Mouse (Mus musculus): ENCODE results near the gene Tmem35b. TPM values are rescaled to one million over a fixed set of nuclear protein-coding genes. Genes with fewer than 3 reads are reported as not detected.

Tmem35b gene
- polyA plus RNA-seq, 1 experiment from 2014 or later, result 17.4 TPM

- peaks cover 55% of the 10 kb centered on the region for H3K4me1 ChIP-seq (replicated peaks)
- peak within 1 kb of the TSS; percentile 94 for H3K9ac ChIP-seq
- peak within 1 kb of the TSS; percentile 83 for H3K4me3 ChIP-seq
- peak within 1 kb of the TSS; percentile 88 for H3K4me2 ChIP-seq
- no peaks in the 10 kb centered on the region for H3K36me3 ChIP-seq
- no peaks in the 10 kb centered on the region for H3K9me3 ChIP-seq
- WGBS, result under 1% methylated on average over 23 of the region's 67 CpGs
- peak; percentile 66 for ATAC-seq (ENCODE audit: low FRiP score, low read depth)
- H3K27me3 ChIP-seq, result no peaks in the 10 kb centered on the region
- peak within 1 kb of the TSS; percentile 86 for H3K27ac ChIP-seq (replicated peaks)
These were observed 45.4 kb downstream of the Tmem35b start, which contains the start of gene Dlgap3 for GRCm38 (mm10) chr4:127168914-127169345. Gene Dlgap3 (plus strand): TSS chr4:127169204.

- H3K27me3 ChIP-seq, result no peaks in the 10 kb centered on the region
- H3K4me2 ChIP-seq, result peak overlapping the region; percentile 88
- WGBS, result 3% methylated on average over 34 of the region's 51 CpGs
- H3K36me3 ChIP-seq, result no peaks in the 10 kb centered on the region
- H3K4me3 ChIP-seq, result peak overlapping the region; percentile 83
- H3K27ac ChIP-seq (replicated peaks), result peak overlapping the region; percentile 86
- peak overlapping the region; percentile 94 for H3K9ac ChIP-seq
- H3K9me3 ChIP-seq, result no peaks in the 10 kb centered on the region
- peak; percentile 31 for ATAC-seq (ENCODE audit: low FRiP score, low read depth)
- peaks cover 60% of the 10 kb centered on the region for H3K4me1 ChIP-seq (replicated peaks)
These were observed 46.1 kb downstream of the Tmem35b start for GRCm38 (mm10) chr4:127169346-127170221.

GRCm38 (mm10) chr4:127170866-127171265 lies 47.4 kb downstream of the Tmem35b start:
- peak overlapping the region; percentile 88 for H3K4me2 ChIP-seq
- H3K36me3 ChIP-seq, result no peaks in the 10 kb centered on the region
- H3K4me3 ChIP-seq, result 0 out of 2 replicates have a peak overlapping the region, but pooled peaks have one; percentile 2
- no peak overlapping the region for H3K27ac ChIP-seq (replicated peaks)
- H3K9me3 ChIP-seq, result no peaks in the 10 kb centered on the region
- H3K4me1 ChIP-seq (replicated peaks), result peaks cover 61% of the 10 kb centered on the region
- no peaks in the 10 kb centered on the region for H3K27me3 ChIP-seq
- WGBS, result 20% methylated on average over 5 of the region's 5 CpGs
- H3K9ac ChIP-seq, result peak overlapping the region; percentile 32; the same call in 1 of the 2 replicates
- no peak for ATAC-seq (ENCODE audit: low FRiP score, low read depth)

- no peaks in the 10 kb centered on the region for H3K36me3 ChIP-seq
- no peaks in the 10 kb centered on the region for H3K27me3 ChIP-seq
- no peak overlapping the region for H3K27ac ChIP-seq (replicated peaks)
- ATAC-seq (ENCODE audit: low FRiP score, low read depth), result no peak
- peak overlapping the region; percentile 88 for H3K4me2 ChIP-seq
- 0 out of 2 replicates have a peak overlapping the region, but pooled peaks have one; percentile 2 for H3K4me3 ChIP-seq
- peak overlapping the region; percentile 32; the same call in 1 of the 2 replicates for H3K9ac ChIP-seq
- 42% methylated on average over 4 of the region's 4 CpGs for WGBS
- H3K9me3 ChIP-seq, result no peaks in the 10 kb centered on the region
- peaks cover 61% of the 10 kb centered on the region for H3K4me1 ChIP-seq (replicated peaks)
These were observed 47.9 kb downstream of the Tmem35b start for GRCm38 (mm10) chr4:127171341-127171905.

- WGBS, result 15% methylated on average over 7 of the region's 7 CpGs
- H3K4me2 ChIP-seq, result peak overlapping the region; percentile 38
- 0 out of 2 replicates have a peak overlapping the region, but pooled peaks have one; percentile 11 for H3K4me3 ChIP-seq
- no peaks in the 10 kb centered on the region for H3K27me3 ChIP-seq
- H3K9ac ChIP-seq, result no peak overlapping the region
- H3K27ac ChIP-seq (replicated peaks), result no peak overlapping the region
- no peaks in the 10 kb centered on the region for H3K9me3 ChIP-seq
- no peak for ATAC-seq (ENCODE audit: low FRiP score, low read depth)
- H3K4me1 ChIP-seq (replicated peaks), result peaks cover 61% of the 10 kb centered on the region
- no peaks in the 10 kb centered on the region for H3K36me3 ChIP-seq
These were observed 48.6 kb downstream of the Tmem35b start for GRCm38 (mm10) chr4:127172119-127172518.

- Histone ChIP-seq H3K4me2 (peak overlapping the region; percentile 38), H3K9me3 (no peaks in the 10 kb centered on the region), H3K27ac (replicated peaks) (no peak overlapping the region), H3K36me3 (no peaks in the 10 kb centered on the region), H3K27me3 (no peaks in the 10 kb centered on the region), H3K4me1 (replicated peaks) (peaks cover 56% of the 10 kb centered on the region), H3K4me3 (no peak overlapping the region), H3K9ac (0 out of 2 replicates have a peak overlapping the region, but pooled peaks have one; percentile 20)
- ATAC-seq (ENCODE audit: low FRiP score, low read depth), result no peak
- 62% methylated on average over 4 of the region's 4 CpGs for WGBS
These were observed 49.1 kb downstream of the Tmem35b start for GRCm38 (mm10) chr4:127172614-127173013.

- WGBS, result 7% methylated on average over 8 of the region's 8 CpGs
- Histone ChIP-seq H3K4me1 (replicated peaks) (peaks cover 54% of the 10 kb centered on the region), H3K9ac (0 out of 2 replicates have a peak overlapping the region, but pooled peaks have one; percentile 20), H3K4me3 (no peak overlapping the region), H3K27me3 (no peaks in the 10 kb centered on the region), H3K27ac (replicated peaks) (no peak overlapping the region), H3K9me3 (no peaks in the 10 kb centered on the region), H3K4me2 (peak overlapping the region; percentile 38; the same call in 1 of the 2 replicates), H3K36me3 (no peaks in the 10 kb centered on the region)
- no peak for ATAC-seq (ENCODE audit: low FRiP score, low read depth)
These were observed 50.0 kb downstream of the Tmem35b start for GRCm38 (mm10) chr4:127173461-127173860.

- Histone ChIP-seq H3K27me3 (no peaks in the 10 kb centered on the region), H3K4me3 (no peak overlapping the region), H3K4me1 (replicated peaks) (peaks cover 61% of the 10 kb centered on the region), H3K4me2 (no peak overlapping the region), H3K9ac (no peak overlapping the region), H3K27ac (replicated peaks) (no peak overlapping the region), H3K9me3 (no peaks in the 10 kb centered on the region), H3K36me3 (no peaks in the 10 kb centered on the region)
- WGBS, result 62% methylated on average over 8 of the region's 8 CpGs
- no peak for ATAC-seq (ENCODE audit: low FRiP score, low read depth)
These were observed 50.8 kb downstream of the Tmem35b start for GRCm38 (mm10) chr4:127174075-127174899.

- peaks cover 61% of the 10 kb centered on the region for H3K4me1 ChIP-seq (replicated peaks)
- WGBS, result 67% methylated on average over 4 of the region's 4 CpGs
- no peak for ATAC-seq (ENCODE audit: low FRiP score, low read depth)
These were observed 51.4 kb downstream of the Tmem35b start for GRCm38 (mm10) chr4:127174900-127175278.

GRCm38 (mm10) chr4:127177961-127178360 lies 54.5 kb downstream of the Tmem35b start:
- no peak overlapping the region for H3K9ac ChIP-seq
- ATAC-seq (ENCODE audit: low FRiP score, low read depth), result no peak
- no peaks in the 10 kb centered on the region for H3K36me3 ChIP-seq
- WGBS, result 79% methylated on average over 11 of the region's 11 CpGs
- H3K4me3 ChIP-seq, result no peak overlapping the region
- no peaks in the 10 kb centered on the region for H3K27me3 ChIP-seq
- H3K9me3 ChIP-seq, result no peaks in the 10 kb centered on the region
- no peak overlapping the region for H3K4me2 ChIP-seq
- H3K4me1 ChIP-seq (replicated peaks), result peaks cover 40% of the 10 kb centered on the region
- H3K27ac ChIP-seq (replicated peaks), result no peak overlapping the region

More at GRCm38 (mm10) chr4:127174900-127175278, 51.4 kb downstream of the Tmem35b start:
- Histone ChIP-seq H3K9ac (no peak overlapping the region), H3K36me3 (no peaks in the 10 kb centered on the region), H3K27me3 (no peaks in the 10 kb centered on the region), H3K27ac (replicated peaks) (no peak overlapping the region), H3K9me3 (no peaks in the 10 kb centered on the region), H3K4me2 (no peak overlapping the region), H3K4me3 (no peak overlapping the region)

- H3K9ac ChIP-seq, result no peak overlapping the region
- H3K4me1 ChIP-seq (replicated peaks), result peaks cover 34% of the 10 kb centered on the region
- H3K9me3 ChIP-seq, result no peaks in the 10 kb centered on the region
- no peaks in the 10 kb centered on the region for H3K27me3 ChIP-seq
- WGBS, result 40% methylated on average over 9 of the region's 9 CpGs
- H3K36me3 ChIP-seq, result no peaks in the 10 kb centered on the region
- ATAC-seq (ENCODE audit: low FRiP score, low read depth), result no peak
- no peak overlapping the region for H3K4me2 ChIP-seq
- peak overlapping the region; percentile 33; the same call in 1 of the 2 replicates for H3K27ac ChIP-seq (replicated peaks)
- no peak overlapping the region for H3K4me3 ChIP-seq
These were observed 55.2 kb downstream of the Tmem35b start for GRCm38 (mm10) chr4:127178671-127179070.

Measured in hindbrain, embryonic 15.5 days (tissue).